Mouse (Mus musculus) hindbrain, postnatal 0 days (tissue): Measurements from ENCODE around the gene Olfr1217. TPM values are rescaled to one million over a fixed set of nuclear protein-coding genes. Genes with fewer than 3 reads are reported as not detected.

ENCODE experiments used
- ATAC-seq: fragments of 200-750 bp; cut with Nextera tagmentation; 2 replicates; pipeline ENCODE4 v1.8.0; 2017; ENCODE audit warnings: mild to moderate bottlenecking, moderate TSS enrichment, moderate library complexity
- DNase-seq: peaks from one replicate; pipeline ENCODE4 v3.0.0-alpha.2; 2015; ENCODE audit warnings: low spot score
- H3K27ac ChIP-seq: fragments of 300-500 bp; sonication (generic); 2 replicates; pipeline ENCODE4 v1.5.1; 2014; ENCODE audit warnings: mild to moderate bottlenecking
- H3K27me3 ChIP-seq: fragments of 300-500 bp; sonication (generic); 2 replicates; pipeline ENCODE4 v1.6.1; 2014; ENCODE audit warnings: low read length, mixed read lengths; ENCODE audit not compliant: insufficient read depth
- H3K36me3 ChIP-seq: fragments of 300-500 bp; sonication (generic); 2 replicates; pipeline ENCODE4 v1.6.1; 2014; ENCODE audit warnings: low read length, mixed read lengths; ENCODE audit not compliant: insufficient read depth
- H3K4me1 ChIP-seq: fragments of 300-500 bp; sonication (generic); 2 replicates; pipeline ENCODE4 v1.6.1; 2014; ENCODE audit warnings: antibody characterized with exemption, low read length, mixed read lengths; ENCODE audit not compliant: insufficient read depth
- H3K4me2 ChIP-seq: fragments of 300-500 bp; sonication (generic); 2 replicates; pipeline ENCODE4 v1.6.1; 2014; ENCODE audit warnings: low read depth, mild to moderate bottlenecking, low read length, moderate library complexity, mixed read lengths
- H3K4me3 ChIP-seq: fragments of 300-500 bp; sonication (generic); 2 replicates; pipeline ENCODE4 v1.5.1; 2014; ENCODE audit warnings: low read length
- H3K9ac ChIP-seq: fragments of 300-500 bp; sonication (generic); replicated peaks from 2 replicates; pipeline ENCODE4 v1.6.1; 2014; ENCODE audit warnings: mild to moderate bottlenecking, low read length, moderate library complexity, mixed read lengths
- H3K9me3 ChIP-seq: fragments of 300-500 bp; sonication (generic); 2 replicates; pipeline ENCODE4 v1.6.1; 2016; ENCODE audit warnings: low read length, mixed read lengths
- CTCF ChIP-seq: IDR thresholded peaks from 2 replicates; pipeline ENCODE4 v1.5.1; 2016; ENCODE audit warnings: antibody characterized with exemption, control low read depth, low read depth
- WGBS: fragments of 180-500 bp; shearing (Covaris S2); extraction: QIAGEN DNeasy Blood & Tissue Kit; methylation state at CpG from one replicate; pipeline ENCODE4 v1.1.7; 2014; 5-methylcytosine and 5-hydroxymethylcytosine counted together
- polyA plus RNA-seq: library from polyadenylated mRNA; unstranded; fragments of >200 nt; fragmentation: Nextera tagmentation; extraction: Ambion mirVana; gene quantifications from 2 replicates; pipeline ENCODE4 v1.2.1, GENCODE M21; 2015
- total RNA-seq: library from RNA; depleted of rRNA; stranded (reverse); fragments of >200 nt; gene quantifications from 2 replicates; pipeline ENCODE4 v1.2.3, GENCODE M21; 2014; rRNA removed

Olfr1217 gene
- total and polyA plus RNA-seq, 2 experiments from 2014 or later = not detected

- Histone ChIP-seq H3K9me3 (no peaks in the 10 kb centered on the region), H3K4me2 (no peak within 1 kb of the TSS), H3K27ac (no peak within 1 kb of the TSS), H3K4me3 (no peak within 1 kb of the TSS), H3K9ac (no peak within 1 kb of the TSS), H3K4me1 (no peaks in the 10 kb centered on the region), H3K27me3 (no peaks in the 10 kb centered on the region), H3K36me3 (no peaks in the 10 kb centered on the region)
- TF ChIP-seq CTCF = no peak
- WGBS = 87% methylated on average over 1 of the region's 1 CpGs
- DNase-seq = no peak
- ATAC-seq = no peak
Observed at GRCm38 (mm10) chr2:88980181-88980580, 51.7 kb downstream of the Olfr1217 start, which contains the start of gene Gm13762. TSS of gene Gm13762 (minus strand) at chr2:88980281.

Other genes starting within 250 kb of the Olfr1217 start
- not detected in 2 replicates for gene Olfr1201, start 239.0 kb downstream of the Olfr1217 start, total RNA-seq
- not detected in 2 replicates for gene Olfr1201, start 239.0 kb downstream of the Olfr1217 start, polyA plus RNA-seq
- not detected in 2 replicates for gene Olfr1202, start 217.6 kb downstream of the Olfr1217 start, total RNA-seq
- not detected in 2 replicates for gene Olfr1202, start 217.6 kb downstream of the Olfr1217 start, polyA plus RNA-seq
- not detected in 2 replicates for gene Olfr1205, start 202.3 kb downstream of the Olfr1217 start, total RNA-seq
- gene Olfr1205, start 202.3 kb downstream of the Olfr1217 start, polyA plus RNA-seq = not detected in 2 replicates
- not detected in 2 replicates for gene Olfr1204, start 182.8 kb downstream of the Olfr1217 start, total RNA-seq
- gene Olfr1204, start 182.8 kb downstream of the Olfr1217 start, polyA plus RNA-seq = not detected in 2 replicates
- not detected in 2 replicates for gene Olfr1206, start 168.8 kb downstream of the Olfr1217 start, total RNA-seq
- gene Olfr1206, start 168.8 kb downstream of the Olfr1217 start, polyA plus RNA-seq = not detected in 2 replicates
- not detected in 2 replicates for gene Olfr1208, start 129.8 kb downstream of the Olfr1217 start, total RNA-seq
- not detected in 2 replicates for gene Olfr1208, start 129.8 kb downstream of the Olfr1217 start, polyA plus RNA-seq
- not detected in 2 replicates for gene Olfr1209, start 116.9 kb downstream of the Olfr1217 start, total RNA-seq
- gene Olfr1209, start 116.9 kb downstream of the Olfr1217 start, polyA plus RNA-seq = not detected in 2 replicates
- not detected in 2 replicates for gene Olfr1211, start 94.0 kb downstream of the Olfr1217 start, total RNA-seq
- not detected in 2 replicates for gene Olfr1211, start 94.0 kb downstream of the Olfr1217 start, polyA plus RNA-seq
- not detected in 2 replicates for gene Olfr1212, start 78.1 kb downstream of the Olfr1217 start, total RNA-seq
- not detected in 2 replicates for gene Olfr1212, start 78.1 kb downstream of the Olfr1217 start, polyA plus RNA-seq
- gene Gm13762, start 51.8 kb downstream of the Olfr1217 start, total RNA-seq = not detected in 2 replicates
- gene Gm13762, start 51.8 kb downstream of the Olfr1217 start, polyA plus RNA-seq = not detected in 2 replicates
- not detected in 2 replicates for gene Olfr1214, start 39.4 kb downstream of the Olfr1217 start, total RNA-seq
- gene Olfr1214, start 39.4 kb downstream of the Olfr1217 start, polyA plus RNA-seq = not detected in 2 replicates
- not detected in 2 replicates for gene Olfr1215, start 25.1 kb downstream of the Olfr1217 start, total RNA-seq
- not detected in 2 replicates for gene Olfr1215, start 25.1 kb downstream of the Olfr1217 start, polyA plus RNA-seq
- not detected in 2 replicates for gene Olfr1216, start 13.7 kb downstream of the Olfr1217 start, total RNA-seq
- gene Olfr1216, start 13.7 kb downstream of the Olfr1217 start, polyA plus RNA-seq = not detected in 2 replicates
- not detected in 2 replicates for gene Olfr1218, start 29.1 kb upstream of the Olfr1217 start, total RNA-seq
- gene Olfr1218, start 29.1 kb upstream of the Olfr1217 start, polyA plus RNA-seq = not detected in 2 replicates
- not detected in 2 replicates for gene Olfr1219, start 51.4 kb upstream of the Olfr1217 start, total RNA-seq
- gene Olfr1219, start 51.4 kb upstream of the Olfr1217 start, polyA plus RNA-seq = not detected in 2 replicates
- gene Olfr1220, start 74.8 kb upstream of the Olfr1217 start, total RNA-seq = not detected in 2 replicates
- not detected in 2 replicates for gene Olfr1220, start 74.8 kb upstream of the Olfr1217 start, polyA plus RNA-seq
- gene Olfr1221, start 85.2 kb upstream of the Olfr1217 start, total RNA-seq = not detected in 2 replicates
- gene Olfr1221, start 85.2 kb upstream of the Olfr1217 start, polyA plus RNA-seq = not detected in 2 replicates
- not detected in 2 replicates for gene Olfr1222, start 101.0 kb upstream of the Olfr1217 start, total RNA-seq
- gene Olfr1222, start 101.0 kb upstream of the Olfr1217 start, polyA plus RNA-seq = not detected in 2 replicates
- not detected in 2 replicates for gene Olfr1223, start 119.5 kb upstream of the Olfr1217 start, total RNA-seq
- gene Olfr1223, start 119.5 kb upstream of the Olfr1217 start, polyA plus RNA-seq = not detected in 2 replicates
- gene Olfr1224-ps1, start 132.0 kb upstream of the Olfr1217 start, total RNA-seq = not detected in 2 replicates
- not detected in 2 replicates for gene Olfr1224-ps1, start 132.0 kb upstream of the Olfr1217 start, polyA plus RNA-seq
- gene Olfr1225, start 142.6 kb upstream of the Olfr1217 start, total RNA-seq = not detected in 2 replicates
- not detected in 2 replicates for gene Olfr1225, start 142.6 kb upstream of the Olfr1217 start, polyA plus RNA-seq
- not detected in 2 replicates for gene Olfr1226, start 168.0 kb upstream of the Olfr1217 start, total RNA-seq
- gene Olfr1226, start 168.0 kb upstream of the Olfr1217 start, polyA plus RNA-seq = not detected in 2 replicates
- gene Olfr1228, start 222.0 kb upstream of the Olfr1217 start, total RNA-seq = not detected in 2 replicates
- gene Olfr1228, start 222.0 kb upstream of the Olfr1217 start, polyA plus RNA-seq = not detected in 2 replicates